Mouse (Mus musculus) midbrain, postnatal 0 days (tissue): ENCODE measurements around the gene Kif5a. TPM values are rescaled to one million over a fixed set of nuclear protein-coding genes. Genes with fewer than 3 reads are reported as not detected.

Experiments
- ATAC-seq: fragments of 200-750 bp; cut with Nextera tagmentation; 2 replicates; pipeline ENCODE4 v1.8.0; 2017; ENCODE audit warnings: moderate number of reproducible peaks, mild to moderate bottlenecking, moderate TSS enrichment, moderate library complexity; ENCODE audit not compliant: low FRiP score
- DNase-seq: peaks from one replicate; pipeline ENCODE4 v3.0.0-alpha.2; 2015; ENCODE audit warnings: low spot score
- H3K27ac ChIP-seq: fragments of 300-500 bp; sonication (generic); 2 replicates; pipeline ENCODE4 v1.5.1; 2014; ENCODE audit warnings: low read depth, mild to moderate bottlenecking, low read length, mixed read lengths
- H3K27me3 ChIP-seq: fragments of 300-500 bp; sonication (generic); 2 replicates; pipeline ENCODE4 v1.6.1; 2014; ENCODE audit warnings: low read length, control low read depth, mixed read lengths; ENCODE audit not compliant: insufficient read depth
- H3K36me3 ChIP-seq: fragments of 300-500 bp; sonication (generic); 2 replicates; pipeline ENCODE4 v1.6.1; 2014; ENCODE audit warnings: low read length, control low read depth, mixed read lengths; ENCODE audit not compliant: insufficient read depth
- H3K4me1 ChIP-seq: fragments of 300-500 bp; sonication (generic); 2 replicates; pipeline ENCODE4 v1.6.1; 2014; ENCODE audit warnings: mild to moderate bottlenecking, control low read depth, antibody characterized with exemption, low read length, mixed read lengths; ENCODE audit not compliant: insufficient read depth
- H3K4me2 ChIP-seq: fragments of 300-500 bp; sonication (generic); 2 replicates; pipeline ENCODE4 v1.6.1; 2014; ENCODE audit warnings: low read depth, mild to moderate bottlenecking, low read length, mixed read lengths; ENCODE audit not compliant: poor library complexity, severe bottlenecking
- H3K4me3 ChIP-seq: fragments of 300-500 bp; sonication (generic); 2 replicates; pipeline ENCODE4 v1.5.1; 2014; ENCODE audit warnings: low read depth, mild to moderate bottlenecking, low read length, moderate library complexity
- H3K9ac ChIP-seq: fragments of 300-500 bp; sonication (generic); replicated peaks from 2 replicates; pipeline ENCODE4 v1.6.1; 2014; ENCODE audit warnings: mild to moderate bottlenecking, low read length, moderate library complexity, mixed read lengths; ENCODE audit not compliant: poor library complexity, severe bottlenecking
- H3K9me3 ChIP-seq: fragments of 300-500 bp; sonication (generic); 2 replicates; pipeline ENCODE4 v1.6.1; 2016; ENCODE audit warnings: low read length, control low read depth
- CTCF ChIP-seq: IDR thresholded peaks from 2 replicates; pipeline ENCODE4 v1.5.1; 2016; ENCODE audit warnings: antibody characterized with exemption, mild to moderate bottlenecking
- WGBS: fragments of 180-500 bp; shearing (Covaris S2); extraction: QIAGEN DNeasy Blood & Tissue Kit; methylation state at CpG from one replicate; pipeline ENCODE4 v1.1.7; 2014; 5-methylcytosine and 5-hydroxymethylcytosine counted together
- polyA plus RNA-seq: library from polyadenylated mRNA; unstranded; fragments of >200 nt; fragmentation: Nextera tagmentation; extraction: Ambion mirVana; gene quantifications from 2 replicates; pipeline ENCODE4 v1.2.1, GENCODE M21; 2015
- total RNA-seq: library from RNA; depleted of rRNA; stranded (reverse); fragments of >200 nt; gene quantifications from 2 replicates; pipeline ENCODE4 v1.2.3, GENCODE M21; 2014

The Kif5a gene
- total and polyA plus RNA-seq, 2 experiments from 2014 or later, result 102 to 249 TPM

GRCm38 (mm10) chr10:127228897-127229296 is 34.3 kb downstream of the Kif5a start:
- H3K9ac ChIP-seq, result no peak overlapping the region
- no peaks in the 10 kb centered on the region for H3K27me3 ChIP-seq
- no peaks in the 10 kb centered on the region for H3K9me3 ChIP-seq
- no peak overlapping the region for H3K4me3 ChIP-seq
- peaks cover 64% of the 10 kb centered on the region for H3K36me3 ChIP-seq
- WGBS, result 22% methylated on average over 4 of the region's 4 CpGs
- no peaks in the 10 kb centered on the region for H3K4me1 ChIP-seq
- no peak for ATAC-seq
- H3K4me2 ChIP-seq, result no peak overlapping the region
- TF ChIP-seq CTCF, result peak; percentile 86
- DNase-seq, result peak; percentile 81
- H3K27ac ChIP-seq, result no peak overlapping the region

GRCm38 (mm10) chr10:127227163-127227562 is 36.0 kb downstream of the Kif5a start:
- H3K9me3 ChIP-seq, result no peaks in the 10 kb centered on the region
- H3K4me2 ChIP-seq, result no peak overlapping the region
- H3K9ac ChIP-seq, result no peak overlapping the region
- no peaks in the 10 kb centered on the region for H3K4me1 ChIP-seq
- peaks cover 48% of the 10 kb centered on the region for H3K36me3 ChIP-seq
- H3K27ac ChIP-seq, result no peak overlapping the region
- DNase-seq (no peak), ATAC-seq (no peak)
- no peaks in the 10 kb centered on the region for H3K27me3 ChIP-seq
- no peak overlapping the region for H3K4me3 ChIP-seq
- WGBS, result 92% methylated on average over 8 of the region's 8 CpGs
- no peak for TF ChIP-seq CTCF

DNA sequence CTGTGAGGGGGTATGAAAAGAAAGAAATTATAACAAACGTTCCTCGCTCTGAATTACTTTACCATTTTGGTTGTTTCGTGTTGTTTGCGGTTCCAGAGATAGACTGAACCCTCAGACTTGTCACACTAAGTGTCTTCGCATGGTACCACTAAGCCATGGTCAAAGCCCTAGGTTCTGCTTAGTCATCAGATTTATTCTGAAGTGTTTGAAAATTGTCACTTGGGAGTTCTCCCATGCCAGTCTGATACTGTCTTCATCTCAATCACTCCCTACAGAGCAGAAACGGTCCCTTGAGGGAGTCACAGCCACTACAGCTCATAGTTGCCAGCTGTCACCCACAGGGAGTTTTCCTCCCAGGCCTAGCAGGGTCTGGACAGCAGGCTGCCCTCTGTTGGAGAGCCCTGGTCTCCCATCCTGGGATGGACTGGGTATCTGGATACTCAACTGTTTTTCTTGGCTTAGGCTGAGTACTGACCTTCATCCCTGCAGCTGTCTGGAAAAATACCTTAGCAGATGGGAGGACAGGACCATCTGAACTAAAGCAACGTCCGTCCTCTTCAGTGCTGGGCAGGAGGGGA is 36.7 kb downstream of the Kif5a start:
- Histone ChIP-seq H3K36me3 (peaks cover 43% of the 10 kb centered on the region), H3K9ac (no peak overlapping the region), H3K27me3 (no peaks in the 10 kb centered on the region), H3K4me3 (no peak overlapping the region), H3K9me3 (no peaks in the 10 kb centered on the region), H3K27ac (no peak overlapping the region), H3K4me2 (no peak overlapping the region), H3K4me1 (no peaks in the 10 kb centered on the region)
- no peak for DNase-seq
- 70% methylated on average over 8 of the region's 8 CpGs for WGBS
- ATAC-seq, result peak; percentile 25; the same call in 1 of the 2 replicates
- peak; percentile 55 for TF ChIP-seq CTCF

DNA sequence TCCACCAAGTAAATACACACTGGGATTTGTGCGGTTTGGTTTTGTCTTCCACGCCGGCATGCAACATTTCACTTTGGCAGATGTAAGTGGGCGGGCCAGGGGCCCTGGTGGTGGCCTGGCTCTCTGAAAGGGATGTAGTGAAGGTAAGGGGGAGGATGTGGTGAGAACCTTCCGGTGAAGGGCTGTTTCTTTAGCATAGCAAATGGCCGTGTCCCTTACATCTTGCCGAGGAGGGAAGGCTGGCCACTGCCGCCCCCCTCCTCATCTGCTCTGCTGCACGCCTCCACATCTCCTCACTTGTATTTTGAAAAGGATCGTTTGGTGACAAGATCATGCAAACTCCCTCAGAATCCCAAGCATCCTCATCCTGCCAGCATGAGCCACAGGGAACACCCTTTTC is 37.4 kb downstream of the Kif5a start:
- peaks cover 36% of the 10 kb centered on the region for H3K36me3 ChIP-seq
- no peak overlapping the region for H3K9ac ChIP-seq
- no peak for TF ChIP-seq CTCF
- H3K4me2 ChIP-seq, result no peak overlapping the region
- H3K4me1 ChIP-seq, result no peaks in the 10 kb centered on the region
- 21% methylated on average over 10 of the region's 10 CpGs for WGBS
- no peaks in the 10 kb centered on the region for H3K9me3 ChIP-seq
- ATAC-seq (no peak), DNase-seq (no peak)
- H3K27ac ChIP-seq, result no peak overlapping the region
- H3K27me3 ChIP-seq, result no peaks in the 10 kb centered on the region
- H3K4me3 ChIP-seq, result no peak overlapping the region

DNA sequence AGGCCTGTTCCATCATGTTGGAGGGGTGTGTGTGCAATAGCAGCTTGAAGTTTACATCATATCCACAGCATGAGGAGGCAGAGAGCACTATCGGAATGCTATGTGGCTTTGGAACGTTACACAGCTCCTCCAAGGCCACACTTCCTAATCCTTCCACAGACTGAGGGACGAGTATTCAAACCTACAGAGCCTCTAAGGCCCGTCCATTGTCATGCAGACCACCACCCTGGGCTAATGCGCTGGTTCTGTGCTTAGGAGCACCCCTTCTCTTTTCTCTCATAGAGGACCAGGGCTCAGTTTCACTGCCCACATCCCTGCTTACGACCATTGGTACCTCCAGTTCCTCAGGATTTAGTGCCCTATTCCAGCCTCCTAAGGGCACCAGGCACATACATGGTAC is 37.9 kb downstream of the Kif5a start:
- Histone ChIP-seq H3K4me1 (no peaks in the 10 kb centered on the region), H3K4me2 (no peak overlapping the region), H3K9me3 (no peaks in the 10 kb centered on the region), H3K27ac (no peak overlapping the region), H3K4me3 (no peak overlapping the region), H3K27me3 (no peaks in the 10 kb centered on the region), H3K36me3 (peaks cover 31% of the 10 kb centered on the region), H3K9ac (no peak overlapping the region)
- no peak for TF ChIP-seq CTCF
- DNase-seq, result no peak
- no peak for ATAC-seq
- WGBS, result 21% methylated on average over 6 of the region's 6 CpGs

DNA sequence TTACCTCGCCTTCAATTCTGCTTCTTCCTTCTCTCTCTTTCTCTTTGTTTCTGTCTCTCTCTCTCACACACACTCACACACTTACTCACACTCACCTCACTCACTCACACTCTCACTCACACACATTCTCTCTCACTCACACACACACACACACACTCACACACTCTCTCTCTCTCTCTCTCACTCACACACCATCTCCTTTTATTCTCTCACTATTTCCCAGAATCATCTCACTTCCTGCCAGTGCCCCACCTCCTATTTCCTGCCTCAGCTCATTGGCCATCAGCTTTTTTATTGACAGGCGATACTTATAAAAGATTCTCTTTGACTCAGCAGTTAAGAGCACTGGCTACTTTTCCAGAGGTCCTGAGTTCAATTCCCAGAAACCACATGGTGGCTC is 44.8 kb downstream of the Kif5a start:
- WGBS, result 93% methylated on average over 2 of the region's 2 CpGs
- ATAC-seq, result no peak
- Histone ChIP-seq H3K27me3 (no peaks in the 10 kb centered on the region), H3K9ac (no peak overlapping the region), H3K4me3 (no peak overlapping the region), H3K27ac (no peak overlapping the region), H3K9me3 (no peaks in the 10 kb centered on the region), H3K4me1 (no peaks in the 10 kb centered on the region), H3K4me2 (no peak overlapping the region), H3K36me3 (no peaks in the 10 kb centered on the region)
- no peak for DNase-seq
- TF ChIP-seq CTCF, result no peak
